Mouse (Mus musculus): Measurements from ENCODE around the gene Ndufb7.

Gene Ndufb7

DNA sequence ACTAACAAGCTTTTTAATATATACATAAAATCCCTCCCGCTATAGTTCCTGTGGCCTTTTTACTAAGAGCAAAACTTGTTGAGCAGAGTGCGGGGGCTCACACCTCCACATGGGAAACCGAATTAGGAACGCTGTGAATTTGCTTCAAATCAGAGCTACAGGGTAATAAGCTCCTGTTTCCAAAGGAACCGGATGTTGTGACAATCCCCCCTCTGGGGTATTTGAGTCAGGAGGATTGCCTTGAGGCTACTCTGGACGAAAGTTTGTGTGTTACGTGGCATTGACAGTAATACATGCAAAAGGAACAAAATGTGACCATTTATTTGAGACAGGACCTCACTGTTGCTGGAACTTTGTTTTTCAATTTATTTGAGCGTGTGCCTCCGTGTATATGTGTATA, 42.6 kb downstream of the Ndufb7 start:
- no peak for DNase-seq

DNA sequence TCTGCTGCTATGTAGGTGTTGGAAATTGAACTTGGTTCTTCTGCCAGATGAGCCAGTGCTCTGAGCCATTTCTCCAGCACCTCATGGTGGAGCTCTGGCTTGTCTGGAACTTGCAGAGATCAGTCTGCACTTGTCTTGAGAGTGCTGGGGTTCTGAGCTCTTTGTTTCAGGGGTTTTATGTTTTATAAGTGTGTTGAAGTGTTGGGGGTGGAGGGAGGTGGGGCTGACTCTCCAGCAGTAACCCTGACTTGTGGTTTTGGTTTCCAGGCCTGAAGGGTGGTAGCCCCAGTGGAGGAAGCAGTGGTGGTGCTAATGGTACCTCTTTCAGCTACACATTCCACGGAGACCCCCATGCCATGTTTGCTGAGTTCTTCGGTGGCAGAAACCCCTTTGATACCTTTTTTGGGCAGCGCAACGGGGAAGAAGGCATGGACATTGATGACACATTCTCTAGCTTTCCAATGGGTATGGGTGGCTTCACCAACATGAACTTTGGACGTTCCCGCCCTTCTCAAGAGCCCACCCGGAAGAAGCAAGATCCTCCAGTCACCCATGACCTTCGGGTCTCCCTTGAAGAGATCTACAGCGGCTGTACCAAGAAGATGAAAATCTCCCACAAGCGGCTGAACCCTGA, 43.2 kb downstream of the Ndufb7 start:
- no peak for DNase-seq

DNA sequence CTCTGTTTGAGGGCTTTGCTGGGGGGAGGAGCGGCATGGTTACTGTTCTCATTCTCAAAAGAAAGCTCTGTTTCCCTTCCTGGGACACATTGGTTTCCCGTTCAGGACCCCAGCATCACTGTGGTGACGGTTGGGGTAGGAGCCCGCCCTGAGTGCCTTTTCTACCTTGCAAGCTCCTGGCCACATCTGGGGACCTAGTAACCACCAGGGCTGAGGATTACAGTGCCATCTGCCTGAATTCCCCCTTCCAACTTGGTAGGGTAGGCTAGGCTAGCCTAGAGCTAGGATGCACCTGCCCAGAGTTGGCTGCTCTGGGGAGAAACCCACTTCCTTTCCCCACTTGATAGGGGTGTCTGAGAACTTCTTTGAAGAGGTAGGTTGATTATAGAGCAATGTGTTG, 45.5 kb downstream of the Ndufb7 start:
- no peak for DNase-seq

DNA sequence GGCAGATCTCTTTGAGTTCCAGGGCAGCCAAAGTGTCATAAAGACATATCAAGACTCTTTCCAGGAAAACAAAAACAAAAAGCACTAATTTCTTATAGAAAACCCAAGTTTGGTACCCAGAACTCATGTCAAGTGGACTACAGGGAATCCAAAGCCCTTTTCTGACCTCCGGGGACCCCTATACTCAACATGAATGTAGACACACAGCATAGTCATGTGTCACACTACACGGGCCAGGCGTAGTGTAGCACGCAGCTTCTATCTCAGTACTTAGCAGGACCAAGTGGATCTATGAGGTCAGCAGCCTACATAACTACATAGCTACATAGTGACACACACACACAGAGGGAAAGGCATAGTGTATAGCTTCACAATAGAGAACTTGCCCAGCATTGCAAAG, 47.2 kb downstream of the Ndufb7 start:
- no peak for DNase-seq

DNA sequence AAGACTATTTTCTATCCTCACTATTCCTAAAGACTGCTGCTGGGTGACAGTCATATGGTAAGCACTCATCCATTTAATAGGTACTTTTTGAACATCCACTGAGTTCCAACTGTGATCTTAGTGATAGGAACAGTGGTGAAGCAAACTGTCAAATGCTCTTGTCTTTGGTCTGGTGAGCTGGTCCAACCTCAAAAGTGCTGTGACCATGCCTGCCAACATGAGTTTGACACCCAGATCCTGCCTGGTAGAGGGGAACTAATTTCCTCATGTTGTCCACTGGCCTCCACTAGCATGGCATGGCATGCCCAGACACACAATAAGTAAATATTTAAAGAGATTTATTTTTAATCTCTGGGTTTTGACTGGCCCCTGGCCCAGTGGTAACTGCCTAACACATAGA, 50.2 kb downstream of the Ndufb7 start:
- DNase-seq = no peak

DNA sequence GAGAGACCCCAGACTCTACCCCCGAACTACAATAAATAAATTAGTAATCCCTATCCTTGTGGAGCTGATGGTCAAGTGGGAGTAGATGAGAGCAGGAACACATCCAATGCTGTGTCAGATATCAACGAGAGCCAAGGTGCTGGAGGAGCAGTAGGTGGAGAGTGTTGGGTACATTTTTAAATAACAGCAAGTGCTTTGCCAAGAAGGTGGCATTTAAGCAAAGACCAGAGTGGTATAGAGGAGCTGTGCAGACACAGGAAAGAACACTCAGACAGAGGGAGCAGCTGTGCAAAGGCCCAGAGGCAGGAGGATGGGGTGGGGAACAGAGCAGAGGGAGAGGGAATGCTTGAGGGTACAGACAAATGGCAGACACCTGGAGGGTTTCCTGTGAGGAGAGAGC, 50.6 kb downstream of the Ndufb7 start:
- no peak for DNase-seq

DNA sequence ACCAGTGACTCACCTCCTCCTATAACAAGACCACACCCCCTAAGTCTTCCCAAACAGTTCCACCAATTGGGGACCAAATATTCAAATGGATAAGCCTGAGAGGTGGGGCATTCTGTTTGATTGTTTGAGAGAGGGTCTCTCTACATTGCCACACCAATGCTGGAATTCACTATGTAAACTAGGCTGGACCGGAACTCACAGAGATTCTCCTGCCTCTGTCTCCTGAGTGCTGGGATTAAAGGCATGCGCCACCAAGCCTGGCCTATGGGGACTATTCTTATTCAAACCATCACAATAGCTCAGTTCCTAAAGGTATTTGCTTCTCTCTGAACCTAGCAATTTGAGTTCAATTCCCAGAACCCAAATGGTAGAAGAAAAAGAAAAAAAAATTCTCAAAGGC, 52.1 kb downstream of the Ndufb7 start:
- DNase-seq = no peak

DNA sequence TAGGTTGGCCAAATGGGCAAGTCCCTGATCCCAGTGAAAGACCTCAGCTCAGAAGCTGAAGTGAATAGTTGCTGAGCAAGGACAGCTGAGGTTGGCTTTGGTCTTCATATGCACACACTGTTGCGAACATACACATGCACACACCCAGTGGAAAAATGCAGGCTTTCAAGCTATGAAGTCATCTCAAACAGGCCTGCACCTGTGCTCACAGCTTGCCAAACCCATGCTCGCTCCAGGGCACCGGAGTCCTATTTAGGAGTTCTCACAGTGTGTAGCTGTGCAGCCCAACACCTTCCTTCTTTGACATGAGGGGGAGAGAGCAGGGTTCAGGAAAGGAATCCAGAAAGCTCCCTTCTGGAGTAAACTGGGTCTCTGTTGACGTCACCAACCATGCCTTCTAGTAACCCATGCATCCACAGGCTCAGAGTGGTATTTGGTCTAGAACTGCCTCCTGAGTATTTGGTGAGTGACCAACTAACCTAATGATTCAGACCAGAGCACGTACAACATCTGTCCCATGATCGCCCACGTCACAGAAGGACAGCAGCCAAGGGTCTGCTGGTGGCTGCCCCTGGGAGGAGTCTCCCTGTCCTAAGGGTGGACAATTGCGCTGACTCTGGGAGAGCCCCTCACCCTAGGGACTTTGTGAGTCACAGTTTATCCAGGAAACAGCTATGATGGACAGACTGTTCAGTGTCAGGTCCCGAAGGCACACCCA, 53.3 kb downstream of the Ndufb7 start:
- no peak for DNase-seq
